Mouse (Mus musculus) hindbrain, embryonic 12.5 days (tissue): ENCODE data around the gene Cdc6. TPM values are rescaled to one million over a fixed set of nuclear protein-coding genes. Genes with fewer than 3 reads are reported as not detected.
A peak's percentile ranks its signal among the peaks of the same experiment; 100 is the strongest.

Experiments
- ATAC-seq: fragments of 200-750 bp; cut with Nextera tagmentation; 2 replicates; pipeline ENCODE4 v1.8.0; 2017; ENCODE audit warnings: moderate TSS enrichment; ENCODE audit not compliant: low FRiP score
- H3K27ac ChIP-seq: fragments of 300-500 bp; sonication (generic); 2 replicates; pipeline ENCODE4 v1.5.1; 2016; ENCODE audit warnings: mild to moderate bottlenecking
- H3K27me3 ChIP-seq: fragments of 300-500 bp; sonication (generic); 2 replicates; pipeline ENCODE4 v1.6.1; 2016; ENCODE audit warnings: mild to moderate bottlenecking
- H3K36me3 ChIP-seq: fragments of 300-500 bp; sonication (generic); 2 replicates; pipeline ENCODE4 v1.6.1; 2016; ENCODE audit warnings: mild to moderate bottlenecking
- H3K4me1 ChIP-seq: fragments of 300-500 bp; sonication (generic); 2 replicates; pipeline ENCODE4 v1.6.1; 2016
- H3K4me2 ChIP-seq: fragments of 300-500 bp; sonication (generic); replicated peaks from 2 replicates; pipeline ENCODE4 v1.6.1; 2016; ENCODE audit warnings: mild to moderate bottlenecking
- H3K4me3 ChIP-seq: fragments of 300-500 bp; sonication (generic); 2 replicates; pipeline ENCODE4 v1.5.1; 2016; ENCODE audit warnings: mild to moderate bottlenecking
- H3K9ac ChIP-seq: fragments of 300-500 bp; sonication (generic); 2 replicates; pipeline ENCODE4 v1.6.1; 2016; ENCODE audit warnings: mild to moderate bottlenecking, moderate library complexity
- H3K9me3 ChIP-seq: fragments of 300-500 bp; sonication (generic); replicated peaks from 2 replicates; pipeline ENCODE4 v1.6.1; 2016; ENCODE audit warnings: mild to moderate bottlenecking
- WGBS: fragments of 180-500 bp; shearing (Covaris S2); methylation state at CpG from one replicate; pipeline ENCODE4 v1.1.7; 2016; 5-methylcytosine and 5-hydroxymethylcytosine counted together
- polyA plus RNA-seq: library from polyadenylated mRNA; unstranded; fragments of >200 nt; fragmentation: Nextera tagmentation; extraction: Ambion mirVana; gene quantifications from 2 replicates; pipeline ENCODE4 v1.2.1, GENCODE M21; 2016

The Cdc6 gene
- polyA plus RNA-seq, 1 experiment from 2014 or later, result 20.2 TPM

DNA sequence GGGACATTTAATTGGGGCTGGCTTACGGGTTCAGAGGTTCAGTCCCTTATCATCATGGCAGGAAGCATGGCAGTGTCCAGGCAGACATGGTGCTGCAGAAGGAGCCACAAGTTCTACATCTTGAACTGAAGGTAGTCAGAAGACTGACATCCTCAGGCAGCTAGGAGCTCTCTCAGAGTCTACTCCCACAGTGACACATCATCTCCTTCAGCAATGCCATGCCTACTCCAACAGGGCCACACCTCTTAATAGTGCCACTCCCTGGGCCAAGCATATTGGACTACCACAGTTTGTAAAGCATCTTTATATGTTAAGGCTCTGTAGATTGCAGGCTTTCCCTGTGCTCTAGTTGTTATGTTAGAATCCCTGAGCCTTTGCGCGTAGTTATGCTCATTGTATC lies 19.9 kb upstream of the Cdc6 start:
- WGBS, result 94% methylated on average over 3 of the region's 3 CpGs
- Histone ChIP-seq H3K4me3 (no peak overlapping the region), H3K27ac (no peak overlapping the region), H3K4me1 (0 out of 2 replicates have a peak, but pooled peaks cover 7% of the 10 kb centered on the region), H3K9me3 (no peaks in the 10 kb centered on the region), H3K9ac (no peak overlapping the region), H3K4me2 (no peak overlapping the region), H3K27me3 (no peaks in the 10 kb centered on the region), H3K36me3 (peaks cover 82% of the 10 kb centered on the region)
- ATAC-seq, result no peak

DNA sequence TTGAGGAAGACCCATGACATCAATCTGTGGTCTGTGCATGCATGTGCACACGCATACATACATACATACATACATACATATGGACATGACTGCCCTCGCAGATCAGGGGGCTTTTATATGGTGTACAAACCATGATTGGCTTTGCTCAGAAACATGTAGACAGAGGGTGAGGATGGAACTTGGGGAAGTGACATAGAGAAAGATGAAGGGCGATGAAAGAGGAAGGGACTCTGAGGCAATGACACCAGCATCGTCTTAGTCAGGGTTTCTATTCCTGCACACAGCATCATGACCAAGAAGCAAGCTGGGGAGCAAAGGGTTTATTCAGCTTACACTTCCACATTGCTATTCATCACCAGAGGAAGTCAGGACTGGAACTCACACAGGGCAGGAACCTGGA lies 18.5 kb upstream of the Cdc6 start:
- no peak overlapping the region for H3K4me3 ChIP-seq
- 0 out of 2 replicates have a peak, but pooled peaks cover 7% of the 10 kb centered on the region for H3K4me1 ChIP-seq
- no peak for ATAC-seq
- 92% methylated on average over 4 of the region's 4 CpGs for WGBS
- no peaks in the 10 kb centered on the region for H3K27me3 ChIP-seq
- H3K27ac ChIP-seq, result no peak overlapping the region
- 0 out of 2 replicates have a peak, but pooled peaks cover 4% of the 10 kb centered on the region for H3K9me3 ChIP-seq
- peaks cover 95% of the 10 kb centered on the region for H3K36me3 ChIP-seq
- H3K4me2 ChIP-seq, result no peak overlapping the region
- no peak overlapping the region for H3K9ac ChIP-seq

DNA sequence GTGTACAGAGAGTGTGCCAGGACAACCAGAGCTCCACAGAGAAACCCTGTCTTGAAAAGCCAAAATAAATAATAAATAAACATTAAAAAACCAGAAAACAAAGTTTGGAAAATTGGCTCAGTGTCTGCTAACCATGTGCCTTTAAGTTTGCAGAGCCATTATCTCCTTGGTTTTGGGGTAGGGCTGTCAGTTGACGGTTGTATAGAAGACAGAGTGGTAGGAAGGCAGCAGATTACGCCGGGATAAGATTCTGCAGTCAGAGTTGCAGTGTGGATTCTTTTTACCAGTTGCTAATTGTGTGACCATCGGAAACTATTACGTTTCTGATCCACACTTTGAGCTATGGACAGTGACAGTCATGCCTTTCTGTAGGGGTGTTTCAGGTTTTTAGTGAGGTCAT lies 17.6 kb upstream of the Cdc6 start:
- ATAC-seq, result no peak
- H3K4me3 ChIP-seq, result no peak overlapping the region
- WGBS, result 92% methylated on average over 5 of the region's 5 CpGs
- 0 out of 2 replicates have a peak, but pooled peaks cover 7% of the 10 kb centered on the region for H3K4me1 ChIP-seq
- no peak overlapping the region for H3K27ac ChIP-seq
- H3K36me3 ChIP-seq, result peaks cover 96% of the 10 kb centered on the region
- H3K4me2 ChIP-seq, result no peak overlapping the region
- no peaks in the 10 kb centered on the region for H3K27me3 ChIP-seq
- no peak overlapping the region for H3K9ac ChIP-seq
- H3K9me3 ChIP-seq, result 0 out of 2 replicates have a peak, but pooled peaks cover 4% of the 10 kb centered on the region

DNA sequence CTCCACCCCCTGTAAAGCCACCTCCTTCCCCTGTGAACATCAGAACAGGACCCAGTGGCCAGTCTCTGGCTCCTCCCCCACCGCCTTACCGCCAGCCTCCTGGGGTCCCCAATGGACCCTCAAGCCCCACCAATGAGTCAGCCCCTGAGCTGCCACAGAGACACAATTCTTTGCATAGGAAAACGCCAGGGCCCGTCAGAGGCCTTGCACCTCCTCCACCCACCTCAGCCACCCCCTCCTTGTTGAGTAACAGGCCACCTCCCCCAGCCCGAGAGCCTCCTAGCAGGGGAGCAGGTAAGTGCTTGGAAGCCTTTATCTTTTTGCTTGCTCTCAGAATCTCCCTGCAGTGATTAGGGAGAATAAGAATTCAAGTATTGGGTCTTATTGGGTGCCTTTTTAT lies 15.2 kb upstream of the Cdc6 start:
- no peak for ATAC-seq
- 52% methylated on average over 5 of the region's 5 CpGs for WGBS
- H3K9me3 ChIP-seq, result 0 out of 2 replicates have a peak, but pooled peaks cover 4% of the 10 kb centered on the region
- no peak overlapping the region for H3K27ac ChIP-seq
- no peak overlapping the region for H3K4me2 ChIP-seq
- H3K4me3 ChIP-seq, result no peak overlapping the region
- 0 out of 2 replicates have a peak, but pooled peaks cover 7% of the 10 kb centered on the region for H3K4me1 ChIP-seq
- no peaks in the 10 kb centered on the region for H3K27me3 ChIP-seq
- H3K36me3 ChIP-seq, result peaks cover 95% of the 10 kb centered on the region
- H3K9ac ChIP-seq, result no peak overlapping the region

DNA sequence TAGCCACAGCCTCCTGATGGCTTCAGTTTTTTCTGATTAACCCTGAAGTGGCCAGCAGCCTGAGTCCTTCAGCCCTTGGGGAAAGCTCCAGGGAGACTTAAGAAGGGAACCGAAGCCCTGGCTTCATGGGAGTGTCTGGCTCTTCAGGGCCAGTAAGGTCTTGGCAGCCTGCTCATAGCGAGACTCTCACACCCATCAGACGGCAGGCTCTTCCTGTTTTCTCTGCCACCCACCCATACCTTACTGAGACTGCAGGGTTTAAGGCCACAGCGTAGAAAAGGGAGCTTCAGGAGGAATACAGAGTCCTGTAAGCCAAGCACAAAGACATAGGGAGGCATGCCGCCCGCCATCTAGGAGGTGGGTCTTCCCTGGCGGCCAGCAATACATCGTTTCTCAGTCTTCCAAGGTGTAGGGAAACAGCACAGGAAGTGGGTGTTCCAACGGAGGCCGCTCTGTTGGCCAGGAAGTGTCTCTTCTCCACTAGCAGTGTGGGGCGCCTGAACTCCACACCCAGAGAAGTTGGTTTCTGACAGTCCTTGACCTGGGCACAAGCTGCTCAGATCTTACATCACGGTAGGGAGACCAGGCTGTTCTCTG lies 7.0 kb upstream of the Cdc6 start:
- Histone ChIP-seq H3K27ac (no peak overlapping the region), H3K36me3 (peaks cover 66% of the 10 kb centered on the region), H3K4me1 (peaks cover 12% of the 10 kb centered on the region), H3K9me3 (no peaks in the 10 kb centered on the region), H3K4me3 (no peak overlapping the region), H3K4me2 (no peak overlapping the region), H3K9ac (no peak overlapping the region), H3K27me3 (no peaks in the 10 kb centered on the region)
- ATAC-seq, result no peak
- 86% methylated on average over 12 of the region's 12 CpGs for WGBS

DNA sequence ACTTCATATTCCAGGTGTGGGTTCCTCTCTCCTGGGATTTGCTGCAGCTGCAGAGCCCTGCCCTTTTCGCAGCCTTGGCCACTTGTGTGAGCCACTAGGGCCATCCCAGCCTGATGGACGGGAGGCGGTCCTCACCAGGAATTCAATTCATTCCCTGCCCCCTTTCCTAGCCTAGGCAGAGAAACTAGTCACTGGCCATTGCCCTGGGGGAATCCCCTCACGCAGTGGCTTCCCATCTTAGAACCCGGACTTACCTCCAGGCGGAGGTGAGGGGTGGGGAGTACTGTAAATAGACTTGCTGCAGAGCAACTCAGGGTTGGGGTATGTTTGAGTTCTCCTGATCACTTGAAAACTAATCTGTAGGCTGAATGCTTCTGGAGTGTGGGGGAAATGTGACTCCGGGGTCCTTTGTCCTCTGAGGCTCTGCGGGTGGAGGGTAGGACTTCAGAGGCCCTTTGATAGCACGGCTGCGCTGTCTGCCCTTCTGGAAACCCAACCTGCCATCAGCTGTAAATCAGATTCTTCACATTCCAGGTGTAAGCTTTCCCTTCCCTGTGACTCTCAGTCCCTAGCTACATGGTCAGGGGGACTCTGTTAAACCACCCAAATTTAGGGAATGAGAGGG lies 4.9 kb upstream of the Cdc6 start:
- Histone ChIP-seq H3K36me3 (peaks cover 47% of the 10 kb centered on the region), H3K4me1 (peaks cover 15% of the 10 kb centered on the region), H3K27ac (peak overlapping the region; percentile 49; the same call in 1 of the 2 replicates), H3K4me3 (no peak overlapping the region), H3K9me3 (no peaks in the 10 kb centered on the region), H3K4me2 (peak overlapping the region; percentile 17; the same call in 1 of the 2 replicates), H3K27me3 (no peaks in the 10 kb centered on the region), H3K9ac (peak overlapping the region; percentile 8; the same call in 1 of the 2 replicates)
- no peak for ATAC-seq
- WGBS, result 5% methylated on average over 10 of the region's 10 CpGs

DNA sequence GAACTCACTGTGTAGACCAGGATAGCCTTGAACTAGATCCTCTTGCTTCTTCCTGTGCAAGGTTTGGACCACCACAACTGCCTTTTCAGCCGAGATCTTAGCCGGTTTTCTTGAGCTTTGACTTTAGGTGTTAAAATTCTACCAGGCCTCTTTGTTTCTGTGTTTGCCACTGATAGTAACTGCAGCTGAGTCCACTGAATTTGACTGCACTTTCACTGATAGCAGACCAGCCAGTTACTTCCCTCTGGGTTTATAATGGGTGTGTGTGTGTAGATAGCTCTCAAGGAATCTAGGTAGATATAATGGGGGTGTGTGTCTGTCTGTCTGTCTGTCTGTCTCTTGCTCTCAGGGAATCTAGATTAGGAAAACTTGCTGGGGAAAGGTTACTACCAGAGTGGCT lies 3.0 kb upstream of the Cdc6 start:
- no peak overlapping the region for H3K27ac ChIP-seq
- H3K4me3 ChIP-seq, result no peak overlapping the region
- no peak overlapping the region for H3K4me2 ChIP-seq
- H3K9ac ChIP-seq, result no peak overlapping the region
- H3K36me3 ChIP-seq, result peaks cover 32% of the 10 kb centered on the region
- 80% methylated on average over 2 of the region's 2 CpGs for WGBS
- H3K4me1 ChIP-seq, result peaks cover 32% of the 10 kb centered on the region
- H3K9me3 ChIP-seq, result no peaks in the 10 kb centered on the region
- ATAC-seq, result no peak
- H3K27me3 ChIP-seq, result no peaks in the 10 kb centered on the region

DNA sequence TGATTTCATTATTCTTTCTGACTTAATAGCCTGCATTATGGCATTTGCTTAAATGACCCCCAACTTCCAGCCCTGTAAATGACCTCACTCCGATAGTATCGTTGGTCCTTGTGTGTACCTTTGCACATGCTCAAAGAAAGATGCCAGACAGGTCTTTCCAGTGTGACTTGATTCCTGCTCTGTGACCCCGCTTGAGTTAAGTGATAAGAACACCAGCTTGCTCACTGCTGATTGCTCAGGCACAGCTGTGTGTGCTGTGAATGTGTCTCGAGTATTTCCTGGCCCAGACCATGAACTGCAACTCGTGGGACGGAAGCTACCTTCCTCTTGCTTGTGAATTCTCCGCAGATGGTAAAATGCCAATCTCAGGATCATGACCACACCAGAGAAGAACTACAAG lies 2.6 kb upstream of the Cdc6 start:
- no peak overlapping the region for H3K9ac ChIP-seq
- H3K4me1 ChIP-seq, result peaks cover 32% of the 10 kb centered on the region
- H3K27me3 ChIP-seq, result no peaks in the 10 kb centered on the region
- peaks cover 27% of the 10 kb centered on the region for H3K36me3 ChIP-seq
- no peak overlapping the region for H3K4me3 ChIP-seq
- no peaks in the 10 kb centered on the region for H3K9me3 ChIP-seq
- H3K27ac ChIP-seq, result no peak overlapping the region
- 88% methylated on average over 7 of the region's 7 CpGs for WGBS
- no peak for ATAC-seq
- no peak overlapping the region for H3K4me2 ChIP-seq

DNA sequence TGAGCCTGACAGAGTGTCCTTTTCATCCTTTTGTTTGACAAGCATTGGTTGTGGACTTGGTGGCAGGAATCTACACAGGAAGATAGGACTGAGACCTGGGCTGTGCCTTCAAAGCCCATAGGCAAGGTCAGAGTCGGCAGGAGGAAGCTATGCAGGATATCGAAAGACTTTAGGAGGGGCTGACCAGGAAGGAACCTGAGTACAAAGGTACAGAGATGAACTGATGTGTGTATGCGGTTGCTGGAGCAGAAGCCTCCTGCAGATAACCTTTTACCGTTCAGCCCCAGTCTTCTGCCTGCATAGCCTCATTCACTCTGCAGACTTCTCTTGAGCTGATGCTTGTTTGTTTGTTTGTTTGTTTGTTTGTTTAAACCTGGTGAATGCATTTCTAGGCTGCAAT lies 2.0 kb upstream of the Cdc6 start:
- Histone ChIP-seq H3K9ac (no peak overlapping the region), H3K4me3 (no peak overlapping the region), H3K36me3 (peaks cover 22% of the 10 kb centered on the region), H3K27me3 (no peaks in the 10 kb centered on the region), H3K27ac (no peak overlapping the region), H3K9me3 (no peaks in the 10 kb centered on the region), H3K4me2 (no peak overlapping the region), H3K4me1 (peaks cover 32% of the 10 kb centered on the region)
- WGBS, result 87% methylated on average over 4 of the region's 4 CpGs
- no peak for ATAC-seq

DNA sequence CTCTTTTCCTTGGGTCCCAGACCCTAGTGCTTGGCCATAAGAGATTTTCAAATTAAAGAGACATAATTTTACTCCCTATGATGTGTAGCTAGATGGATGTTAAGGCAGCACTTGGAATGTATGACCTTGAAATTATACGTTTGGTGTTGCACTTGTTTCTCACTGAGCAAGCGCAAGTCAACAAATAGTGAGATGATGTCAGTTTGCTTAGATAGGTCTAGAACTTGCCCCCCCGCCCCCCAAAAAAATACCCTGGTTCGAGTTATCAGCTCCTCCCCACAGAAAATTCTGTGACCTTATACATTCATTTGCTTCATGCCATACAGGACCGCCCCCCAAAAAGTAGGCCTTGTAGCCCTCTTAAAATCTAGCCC lies 551 bp upstream of the Cdc6 start:
- no peak; the same call in 1 of the 2 replicates for ATAC-seq
- Histone ChIP-seq H3K36me3 (peaks cover 11% of the 10 kb centered on the region), H3K4me1 (peaks cover 32% of the 10 kb centered on the region), H3K4me3 (peak overlapping the region; percentile 20), H3K27ac (no peak overlapping the region), H3K9me3 (no peaks in the 10 kb centered on the region), H3K4me2 (peak overlapping the region; percentile 97), H3K27me3 (no peaks in the 10 kb centered on the region), H3K9ac (no peak overlapping the region)
- WGBS, result 56% methylated on average over 5 of the region's 5 CpGs

DNA sequence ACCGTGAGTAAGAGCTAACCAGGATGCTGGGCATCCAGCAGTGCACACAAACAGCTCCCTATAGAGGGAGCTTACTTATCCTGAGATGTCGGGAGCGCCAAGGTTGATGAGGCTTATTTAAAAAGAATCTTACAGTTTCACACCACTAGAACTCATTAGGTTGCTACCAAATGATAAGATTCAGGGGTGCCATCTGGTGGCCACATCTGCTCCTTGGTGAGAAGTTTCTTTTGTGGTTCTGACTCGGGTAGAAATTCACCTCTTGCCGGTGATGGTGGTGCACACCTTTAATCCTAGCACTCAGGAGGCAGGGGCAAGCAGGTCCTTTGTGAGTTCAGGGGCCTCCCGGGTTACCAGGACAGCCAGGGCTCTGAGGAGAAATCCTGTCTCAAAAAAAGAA lies 2.1 kb downstream of the Cdc6 start:
- Histone ChIP-seq H3K4me3 (no peak overlapping the region), H3K36me3 (peaks cover 17% of the 10 kb centered on the region), H3K4me1 (peaks cover 20% of the 10 kb centered on the region), H3K4me2 (peak overlapping the region; percentile 97; the same call in 1 of the 2 replicates), H3K27ac (no peak overlapping the region), H3K9me3 (no peaks in the 10 kb centered on the region), H3K9ac (no peak overlapping the region), H3K27me3 (no peaks in the 10 kb centered on the region)
- WGBS, result 65% methylated on average over 6 of the region's 6 CpGs
- no peak for ATAC-seq

DNA sequence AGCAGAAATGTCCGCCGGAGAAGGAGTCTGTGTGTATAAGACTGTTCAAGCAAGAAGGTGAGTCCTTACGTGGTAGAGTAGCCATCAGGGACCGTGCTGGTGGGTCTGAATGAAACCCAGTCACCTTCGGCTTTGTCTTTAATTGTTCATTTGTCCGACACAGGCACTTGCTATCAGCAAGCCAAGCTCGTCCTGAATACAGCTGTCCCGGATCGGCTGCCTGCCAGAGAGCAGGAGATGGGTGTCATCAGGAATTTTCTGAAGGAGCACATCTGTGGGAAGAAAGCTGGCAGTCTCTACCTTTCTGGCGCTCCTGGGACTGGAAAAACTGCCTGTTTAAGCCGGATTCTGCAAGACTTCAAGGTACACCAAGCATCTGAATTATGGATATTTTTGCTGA lies 2.8 kb downstream of the Cdc6 start:
- Histone ChIP-seq H3K27ac (no peak overlapping the region), H3K9me3 (no peaks in the 10 kb centered on the region), H3K36me3 (peaks cover 19% of the 10 kb centered on the region), H3K9ac (no peak overlapping the region), H3K4me3 (no peak overlapping the region), H3K27me3 (no peaks in the 10 kb centered on the region), H3K4me1 (peaks cover 20% of the 10 kb centered on the region), H3K4me2 (no peak overlapping the region)
- no peak for ATAC-seq
- WGBS, result 92% methylated on average over 11 of the region's 11 CpGs

DNA sequence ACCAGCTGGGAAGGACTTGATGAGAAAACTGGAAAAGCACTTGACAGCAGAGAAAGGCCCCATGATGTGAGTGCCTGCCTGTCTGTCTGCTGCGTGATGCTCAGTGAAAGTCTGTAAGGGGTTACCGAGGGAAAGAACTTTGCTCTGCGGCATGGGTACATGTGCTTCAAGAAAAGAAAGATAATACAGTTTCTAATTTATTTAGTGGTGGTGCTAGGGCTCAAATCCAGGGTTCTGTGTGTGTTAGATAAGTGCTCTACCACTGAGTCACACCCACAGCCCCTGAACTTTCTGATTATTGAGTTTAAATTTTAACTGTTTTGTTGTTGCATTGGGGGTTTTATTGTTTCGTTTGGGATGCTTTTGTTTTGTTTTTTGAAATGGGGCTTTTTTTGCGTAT lies 3.9 kb downstream of the Cdc6 start:
- H3K27ac ChIP-seq, result no peak overlapping the region
- no peaks in the 10 kb centered on the region for H3K9me3 ChIP-seq
- no peak for ATAC-seq
- H3K27me3 ChIP-seq, result no peaks in the 10 kb centered on the region
- H3K4me1 ChIP-seq, result peaks cover 20% of the 10 kb centered on the region
- H3K4me2 ChIP-seq, result no peak overlapping the region
- H3K36me3 ChIP-seq, result 0 out of 2 replicates have a peak, but pooled peaks cover 22% of the 10 kb centered on the region
- no peak overlapping the region for H3K4me3 ChIP-seq
- H3K9ac ChIP-seq, result 0 out of 2 replicates have a peak overlapping the region, but pooled peaks have one; percentile 2
- WGBS, result 87% methylated on average over 5 of the region's 5 CpGs
